Mouse (Mus musculus): ENCODE results near the gene Ahnak.

DNA sequence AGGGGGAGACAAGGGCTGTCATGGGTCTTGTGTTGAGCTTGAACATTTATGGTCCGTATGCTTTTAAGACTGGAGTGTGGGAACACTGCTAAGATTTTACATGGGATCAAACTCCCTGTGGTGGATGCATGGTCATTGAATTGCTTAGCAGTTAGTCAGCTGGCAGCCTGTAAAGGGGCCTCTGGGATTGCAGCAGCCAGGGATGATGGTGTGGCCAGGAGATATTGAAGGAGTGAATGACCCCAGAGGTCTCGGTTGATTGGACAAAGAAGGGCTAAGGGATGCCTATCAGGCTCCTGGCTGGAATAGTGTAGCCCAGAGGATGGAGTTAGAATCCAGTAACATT lies 93.9 kb downstream of the Ahnak start:
- no peak for TF ChIP-seq MAFK (IDR thresholded peaks at IDR 0.05; ENCODE audit: insufficient read depth, low read depth, low read length)
- no peak for TF ChIP-seq ZC3H11A (IDR thresholded peaks at IDR 0.05; ENCODE audit: borderline replicate concordance, low read depth, low read length)
- TF ChIP-seq HCFC1 (IDR thresholded peaks at IDR 0.05; ENCODE audit: borderline replicate concordance, insufficient read depth, low read length), result no peak

All from ES-E14 (cell line).